Mouse (Mus musculus): ENCODE measurements around the gene Myl7. TPM values are rescaled to one million over a fixed set of nuclear protein-coding genes. Genes with fewer than 3 reads are reported as not detected.
A peak's percentile ranks its signal among the peaks of the same experiment; 100 is the strongest.

The Myl7 gene
- polyA plus RNA-seq, 1 experiment from 2014 or later = not detected

DNA sequence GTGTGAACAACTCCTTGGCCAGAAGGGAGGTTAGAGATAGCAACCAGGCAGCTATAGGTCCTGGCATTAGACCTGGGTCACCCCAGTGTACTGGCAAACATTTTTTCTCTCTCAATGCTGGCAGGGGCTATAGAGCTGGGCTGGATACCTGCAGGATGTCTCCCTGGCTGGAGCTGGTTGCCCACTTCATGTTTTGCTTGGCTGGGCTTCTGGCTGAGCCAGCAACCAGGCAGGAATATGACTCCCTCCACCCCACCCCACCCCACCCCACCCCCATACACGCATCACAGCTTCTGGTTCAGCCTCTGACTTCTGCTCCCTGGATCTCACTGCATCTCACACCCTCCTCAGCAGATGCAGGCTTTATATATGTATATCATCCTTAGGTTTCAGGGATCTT lies 46.3 kb downstream of the Myl7 start:
- Histone ChIP-seq H3K4me2 (replicated peaks) (no peak overlapping the region), H3K36me3 (replicated peaks; ENCODE audit: control insufficient read depth, insufficient read depth) (no peaks in the 10 kb centered on the region), H3K9ac (no peak overlapping the region), H3K27me3 (ENCODE audit: control insufficient read depth, insufficient read depth, low read length) (no peaks in the 10 kb centered on the region), H3K27ac (no peak overlapping the region), H3K4me1 (replicated peaks; ENCODE audit: control insufficient read depth, insufficient read depth, low read length) (no peaks in the 10 kb centered on the region), H3K4me3 (replicated peaks; ENCODE audit: low read length) (no peak overlapping the region), H3K9me3 (ENCODE audit: control insufficient read depth, low read length) (no peaks in the 10 kb centered on the region)
- DNase-seq (ENCODE audit: low spot score) (no peak), ATAC-seq (ENCODE audit: low FRiP score) (no peak)
- WGBS = 39% methylated on average over 1 of the region's 1 CpGs

DNA sequence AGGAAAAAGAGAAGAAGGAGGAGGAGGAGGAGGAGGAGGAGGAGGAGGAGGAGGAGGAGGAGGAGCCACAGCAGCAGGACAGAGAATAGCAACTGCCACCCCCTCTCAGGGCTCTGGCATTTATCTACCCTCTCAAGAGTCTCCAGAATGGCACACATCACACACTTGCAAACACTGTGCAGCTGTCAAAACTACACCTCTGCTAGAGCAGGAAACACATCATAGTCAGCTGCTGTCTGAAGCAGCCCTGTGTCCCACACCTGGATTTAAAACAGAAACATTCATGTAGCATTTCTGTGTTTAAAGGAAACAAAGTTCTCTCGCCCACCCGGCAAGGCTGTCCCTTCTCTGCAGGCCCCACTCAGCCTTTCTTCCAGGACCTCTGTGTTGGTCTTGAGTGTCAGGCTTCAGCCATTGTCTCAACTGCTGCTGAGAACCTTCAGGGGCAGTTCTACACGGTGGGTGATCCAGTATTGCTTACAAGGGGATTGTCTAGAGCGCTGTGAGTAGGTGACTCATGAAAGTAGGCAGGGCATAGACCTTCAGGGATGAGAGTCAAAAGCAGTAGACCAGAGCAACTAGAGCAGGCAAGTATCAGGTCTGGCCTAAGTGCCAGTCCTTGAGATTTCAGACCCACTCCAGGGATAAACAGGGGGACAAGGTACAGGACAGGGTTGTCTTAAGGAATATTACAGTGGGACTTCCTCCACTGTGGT lies 47.4 kb downstream of the Myl7 start:
- no peak overlapping the region for H3K9ac ChIP-seq
- no peak overlapping the region for H3K27ac ChIP-seq
- no peaks in the 10 kb centered on the region for H3K9me3 ChIP-seq (ENCODE audit: control insufficient read depth, low read length)
- 63% methylated on average over 4 of the region's 4 CpGs for WGBS
- H3K4me2 ChIP-seq (replicated peaks) = no peak overlapping the region
- ATAC-seq (ENCODE audit: low FRiP score) (no peak), DNase-seq (ENCODE audit: low spot score) (no peak)
- no peaks in the 10 kb centered on the region for H3K27me3 ChIP-seq (ENCODE audit: control insufficient read depth, insufficient read depth, low read length)
- no peak overlapping the region for H3K4me3 ChIP-seq (replicated peaks; ENCODE audit: low read length)
- no peaks in the 10 kb centered on the region for H3K4me1 ChIP-seq (replicated peaks; ENCODE audit: control insufficient read depth, insufficient read depth, low read length)
- H3K36me3 ChIP-seq (replicated peaks; ENCODE audit: control insufficient read depth, insufficient read depth) = no peaks in the 10 kb centered on the region

DNA sequence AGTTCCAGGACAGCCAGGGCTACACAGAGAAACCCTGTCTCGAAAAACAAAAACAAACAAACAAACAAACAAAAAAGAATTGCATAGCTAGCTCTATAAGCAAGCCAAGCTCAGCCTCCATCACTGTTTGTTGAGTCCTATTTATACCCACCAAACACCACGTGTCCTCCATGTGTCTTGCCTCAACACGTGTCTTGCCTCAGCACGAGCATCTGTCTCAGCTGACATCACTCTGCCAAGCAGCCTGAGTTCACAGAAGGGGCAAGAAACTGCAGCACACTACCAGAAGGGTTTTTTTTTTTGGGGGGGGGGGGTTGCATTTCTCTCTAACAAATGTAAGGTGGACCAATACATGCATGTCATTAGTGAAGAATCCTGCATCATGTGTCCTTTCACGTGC lies 48.1 kb downstream of the Myl7 start:
- H3K9ac ChIP-seq = no peak overlapping the region
- no peak overlapping the region for H3K27ac ChIP-seq
- no peaks in the 10 kb centered on the region for H3K36me3 ChIP-seq (replicated peaks; ENCODE audit: control insufficient read depth, insufficient read depth)
- 77% methylated on average over 5 of the region's 5 CpGs for WGBS
- DNase-seq (ENCODE audit: low spot score) (no peak), ATAC-seq (ENCODE audit: low FRiP score) (no peak)
- no peaks in the 10 kb centered on the region for H3K9me3 ChIP-seq (ENCODE audit: control insufficient read depth, low read length)
- no peaks in the 10 kb centered on the region for H3K27me3 ChIP-seq (ENCODE audit: control insufficient read depth, insufficient read depth, low read length)
- H3K4me2 ChIP-seq (replicated peaks) = no peak overlapping the region
- no peaks in the 10 kb centered on the region for H3K4me1 ChIP-seq (replicated peaks; ENCODE audit: control insufficient read depth, insufficient read depth, low read length)
- H3K4me3 ChIP-seq (replicated peaks; ENCODE audit: low read length) = no peak overlapping the region

DNA sequence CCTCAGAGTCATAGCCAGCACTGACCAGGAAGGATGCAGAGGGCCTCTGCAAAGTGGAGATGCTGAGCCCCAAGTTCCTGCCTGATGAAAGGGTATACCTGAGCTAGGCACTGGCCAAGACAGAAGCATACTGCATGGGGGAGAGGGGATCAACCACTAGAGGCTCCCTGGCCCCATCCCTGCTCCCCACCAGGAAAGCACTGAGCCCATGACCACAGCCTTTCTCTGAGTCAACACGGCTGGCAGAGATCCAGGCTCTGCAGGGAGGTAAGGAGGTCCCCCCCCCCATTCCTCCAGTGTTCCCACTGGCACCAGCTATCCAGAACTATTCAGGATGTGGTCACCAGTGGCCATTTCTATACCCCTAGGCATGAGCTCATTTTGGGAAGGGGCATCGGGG lies 49.3 kb downstream of the Myl7 start:
- H3K27ac ChIP-seq = no peak overlapping the region
- no peaks in the 10 kb centered on the region for H3K4me1 ChIP-seq (replicated peaks; ENCODE audit: control insufficient read depth, insufficient read depth, low read length)
- no peak overlapping the region for H3K4me3 ChIP-seq (replicated peaks; ENCODE audit: low read length)
- 75% methylated on average over 2 of the region's 2 CpGs for WGBS
- ATAC-seq (ENCODE audit: low FRiP score) = no peak
- H3K4me2 ChIP-seq (replicated peaks) = no peak overlapping the region
- no peak overlapping the region for H3K9ac ChIP-seq
- H3K9me3 ChIP-seq (ENCODE audit: control insufficient read depth, low read length) = no peaks in the 10 kb centered on the region
- DNase-seq (ENCODE audit: low spot score) = no peak
- no peaks in the 10 kb centered on the region for H3K36me3 ChIP-seq (replicated peaks; ENCODE audit: control insufficient read depth, insufficient read depth)
- no peaks in the 10 kb centered on the region for H3K27me3 ChIP-seq (ENCODE audit: control insufficient read depth, insufficient read depth, low read length)

DNA sequence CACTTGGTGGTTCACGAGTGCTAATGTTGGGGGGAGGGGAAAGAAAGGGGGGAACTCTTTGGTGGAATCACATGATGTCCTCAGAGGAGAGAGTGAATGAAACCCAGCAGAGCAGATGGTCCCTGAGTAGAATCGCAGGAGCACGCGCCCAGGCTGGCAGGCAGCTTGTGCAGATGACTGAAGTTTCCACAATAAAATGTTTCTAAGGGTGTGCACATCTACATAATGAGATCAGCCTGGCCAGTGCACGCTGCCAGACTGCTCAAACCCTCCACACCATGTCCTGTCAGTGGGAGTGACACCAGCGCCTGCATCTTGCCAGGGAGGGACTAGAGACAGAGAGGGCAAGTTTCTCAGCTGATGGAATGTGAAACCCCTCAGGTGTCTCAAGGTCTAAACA lies 49.8 kb downstream of the Myl7 start:
- no peak overlapping the region for H3K4me3 ChIP-seq (replicated peaks; ENCODE audit: low read length)
- 33% methylated on average over 6 of the region's 6 CpGs for WGBS
- no peak overlapping the region for H3K27ac ChIP-seq
- H3K4me2 ChIP-seq (replicated peaks) = no peak overlapping the region
- ATAC-seq (ENCODE audit: low FRiP score) (peak; percentile 43; the same call in 1 of the 2 replicates), DNase-seq (ENCODE audit: low spot score) (peak; percentile 25)
- no peaks in the 10 kb centered on the region for H3K4me1 ChIP-seq (replicated peaks; ENCODE audit: control insufficient read depth, insufficient read depth, low read length)
- no peaks in the 10 kb centered on the region for H3K9me3 ChIP-seq (ENCODE audit: control insufficient read depth, low read length)
- no peaks in the 10 kb centered on the region for H3K36me3 ChIP-seq (replicated peaks; ENCODE audit: control insufficient read depth, insufficient read depth)
- H3K9ac ChIP-seq = no peak overlapping the region
- H3K27me3 ChIP-seq (ENCODE audit: control insufficient read depth, insufficient read depth, low read length) = no peaks in the 10 kb centered on the region

DNA sequence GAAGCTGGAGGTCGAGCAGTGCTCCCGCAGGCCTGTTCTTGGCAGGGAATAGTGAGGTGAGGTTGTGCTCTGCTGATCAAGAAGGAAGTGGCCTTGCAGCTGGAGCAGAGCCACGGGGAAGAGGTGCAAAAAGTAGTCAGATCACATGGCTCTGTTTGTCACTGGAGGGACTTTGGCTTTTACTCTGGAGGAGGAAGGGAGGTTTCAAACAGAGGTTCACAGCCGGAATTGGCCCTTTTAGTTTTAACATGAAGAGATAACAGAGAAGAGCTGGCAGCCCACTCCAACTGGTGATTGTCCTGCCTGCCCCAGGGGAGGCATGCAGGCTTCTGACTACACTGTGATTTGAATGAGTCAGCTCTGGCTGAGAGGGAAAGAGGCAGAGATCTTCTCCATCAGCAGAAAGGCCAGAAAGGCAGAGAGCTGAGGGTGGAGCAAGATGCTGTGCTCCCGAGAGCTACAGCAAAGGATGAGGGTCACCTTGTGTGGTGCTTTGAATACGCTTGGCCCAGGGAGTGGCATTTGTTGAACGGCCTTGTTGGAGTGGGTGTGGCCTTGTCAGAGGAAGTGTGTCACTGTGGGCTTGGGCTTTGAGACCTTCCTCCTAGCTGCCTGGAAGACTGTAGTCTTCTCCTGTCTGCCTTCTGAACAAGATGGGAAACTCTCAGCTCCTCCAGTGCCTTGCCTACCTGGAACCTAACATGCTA lies 51.8 kb downstream of the Myl7 start:
- ATAC-seq (ENCODE audit: low FRiP score) (no peak), DNase-seq (ENCODE audit: low spot score) (no peak)
- H3K27me3 ChIP-seq (ENCODE audit: control insufficient read depth, insufficient read depth, low read length) = no peaks in the 10 kb centered on the region
- H3K9ac ChIP-seq = no peak overlapping the region
- no peak overlapping the region for H3K27ac ChIP-seq
- H3K4me1 ChIP-seq (replicated peaks; ENCODE audit: control insufficient read depth, insufficient read depth, low read length) = no peaks in the 10 kb centered on the region
- H3K4me2 ChIP-seq (replicated peaks) = no peak overlapping the region
- no peaks in the 10 kb centered on the region for H3K36me3 ChIP-seq (replicated peaks; ENCODE audit: control insufficient read depth, insufficient read depth)
- H3K9me3 ChIP-seq (ENCODE audit: control insufficient read depth, low read length) = no peaks in the 10 kb centered on the region
- H3K4me3 ChIP-seq (replicated peaks; ENCODE audit: low read length) = no peak overlapping the region
- WGBS = 75% methylated on average over 7 of the region's 7 CpGs

Other genes with a start within 250 kb of the Myl7 start
- 186 and 224 TPM in 2 replicates for gene Mrps24, start 183.1 kb downstream of the Myl7 start, polyA plus RNA-seq (2014; fragmentation: Nextera tagmentation; extraction: Ambion mirVana)
- 26.2 and 26.8 TPM in 2 replicates for gene Urgcp, start 136.4 kb downstream of the Myl7 start, polyA plus RNA-seq (2014; fragmentation: Nextera tagmentation; extraction: Ambion mirVana)
- gene Dbnl, start 110.3 kb downstream of the Myl7 start, polyA plus RNA-seq (2014; fragmentation: Nextera tagmentation; extraction: Ambion mirVana) = 133 TPM in 2 replicates
- gene Pgam2, start 95.0 kb downstream of the Myl7 start, polyA plus RNA-seq (2014; fragmentation: Nextera tagmentation; extraction: Ambion mirVana) = 2.5 and 2.9 TPM in 2 replicates
- 4.7 TPM in 2 replicates for gene Polm, start 60.8 kb downstream of the Myl7 start, polyA plus RNA-seq (2014; fragmentation: Nextera tagmentation; extraction: Ambion mirVana)
- 19.7 and 24.4 TPM in 2 replicates for gene Aebp1, start 36.8 kb downstream of the Myl7 start, polyA plus RNA-seq (2014; fragmentation: Nextera tagmentation; extraction: Ambion mirVana)
- 46.8 and 51.5 TPM in 2 replicates for gene Pold2, start 20.5 kb downstream of the Myl7 start, polyA plus RNA-seq (2014; fragmentation: Nextera tagmentation; extraction: Ambion mirVana)
- gene Gck, start 51.3 kb upstream of the Myl7 start, polyA plus RNA-seq (2014; fragmentation: Nextera tagmentation; extraction: Ambion mirVana) = 3.9 and 4.2 TPM in 2 replicates
- gene Ykt6, start 56.9 kb upstream of the Myl7 start, polyA plus RNA-seq (2014; fragmentation: Nextera tagmentation; extraction: Ambion mirVana) = 39.9 and 48.4 TPM in 2 replicates
- gene Camk2b, start 167.6 kb upstream of the Myl7 start, polyA plus RNA-seq (2014; fragmentation: Nextera tagmentation; extraction: Ambion mirVana) = 117 and 126 TPM in 2 replicates

Data from hindbrain, embryonic 14.5 days (tissue).